Mouse (Mus musculus) forebrain, embryonic 12.5 days (tissue): ENCODE results near the gene Eif4e1b. TPM values are rescaled to one million over a fixed set of nuclear protein-coding genes. Genes with fewer than 3 reads are reported as not detected.

Experiments
- ATAC-seq: fragments of 200-750 bp; cut with Nextera tagmentation; 2 replicates; pipeline ENCODE4 v1.8.0; 2017; ENCODE audit warnings: moderate TSS enrichment; ENCODE audit not compliant: low FRiP score
- H3K27ac ChIP-seq: fragments of 300-500 bp; sonication (generic); 2 replicates; pipeline ENCODE4 v1.5.1; 2016; ENCODE audit warnings: mild to moderate bottlenecking
- H3K27me3 ChIP-seq: fragments of 300-500 bp; sonication (generic); 2 replicates; pipeline ENCODE4 v1.6.1; 2016; ENCODE audit warnings: mild to moderate bottlenecking
- H3K36me3 ChIP-seq: fragments of 300-500 bp; sonication (generic); replicated peaks from 2 replicates; pipeline ENCODE4 v1.6.1; 2016; ENCODE audit warnings: mild to moderate bottlenecking
- H3K4me1 ChIP-seq: fragments of 300-500 bp; sonication (generic); 2 replicates; pipeline ENCODE4 v1.6.1; 2016
- H3K4me2 ChIP-seq: fragments of 300-500 bp; sonication (generic); 2 replicates; pipeline ENCODE4 v1.6.1; 2016; ENCODE audit warnings: mild to moderate bottlenecking, moderate library complexity
- H3K4me3 ChIP-seq: fragments of 300-500 bp; sonication (generic); replicated peaks from 2 replicates; pipeline ENCODE4 v1.5.1; 2016; ENCODE audit warnings: mild to moderate bottlenecking
- H3K9ac ChIP-seq: fragments of 300-500 bp; sonication (generic); 2 replicates; pipeline ENCODE4 v1.6.1; 2016; ENCODE audit warnings: mild to moderate bottlenecking
- H3K9me3 ChIP-seq: fragments of 300-500 bp; sonication (generic); 2 replicates; pipeline ENCODE4 v1.6.1; 2016
- WGBS: fragments of 180-500 bp; shearing (Covaris S2); methylation state at CpG from one replicate; pipeline ENCODE4 v1.1.7; 2016; 5-methylcytosine and 5-hydroxymethylcytosine counted together
- polyA plus RNA-seq: library from polyadenylated mRNA; unstranded; fragments of >200 nt; fragmentation: Nextera tagmentation; extraction: Ambion mirVana; gene quantifications from 2 replicates; pipeline ENCODE4 v1.2.1, GENCODE M21; 2016

Eif4e1b gene
- polyA plus RNA-seq, 1 experiment from 2014 or later = not detected

GRCm38 (mm10) chr13:54794002-54794577, 10.3 kb downstream of the Eif4e1b start:
- H3K36me3 ChIP-seq = no peaks in the 10 kb centered on the region
- no peak for ATAC-seq
- no peak overlapping the region for H3K4me3 ChIP-seq
- no peak overlapping the region for H3K27ac ChIP-seq
- peaks cover 72% of the 10 kb centered on the region for H3K27me3 ChIP-seq
- WGBS = 80% methylated on average over 16 of the region's 16 CpGs
- no peak overlapping the region for H3K4me2 ChIP-seq
- H3K4me1 ChIP-seq = peaks cover 19% of the 10 kb centered on the region
- no peaks in the 10 kb centered on the region for H3K9me3 ChIP-seq
- no peak overlapping the region for H3K9ac ChIP-seq

GRCm38 (mm10) chr13:54794843-54795242, 11.0 kb downstream of the Eif4e1b start:
- peaks cover 69% of the 10 kb centered on the region for H3K27me3 ChIP-seq

GRCm38 (mm10) chr13:54797356-54797755, 13.6 kb downstream of the Eif4e1b start:
- ATAC-seq = no peak
- no peak overlapping the region for H3K4me3 ChIP-seq
- WGBS = 43% methylated on average over 4 of the region's 4 CpGs
- H3K27ac ChIP-seq = no peak overlapping the region
- peaks cover 46% of the 10 kb centered on the region for H3K27me3 ChIP-seq
- peaks cover 4% of the 10 kb centered on the region; the same call in 1 of the 2 replicates for H3K4me1 ChIP-seq
- no peaks in the 10 kb centered on the region for H3K36me3 ChIP-seq
- no peak overlapping the region for H3K4me2 ChIP-seq
- H3K9me3 ChIP-seq = no peaks in the 10 kb centered on the region
- no peak overlapping the region for H3K9ac ChIP-seq

More at GRCm38 (mm10) chr13:54794843-54795242, 11.0 kb downstream of the Eif4e1b start:
- Histone ChIP-seq H3K27ac (no peak overlapping the region), H3K4me1 (peaks cover 14% of the 10 kb centered on the region), H3K4me2 (no peak overlapping the region), H3K9me3 (no peaks in the 10 kb centered on the region), H3K36me3 (no peaks in the 10 kb centered on the region), H3K4me3 (no peak overlapping the region), H3K9ac (no peak overlapping the region)
- ATAC-seq = no peak
- WGBS = 52% methylated on average over 5 of the region's 5 CpGs

GRCm38 (mm10) chr13:54797861-54798643, 14.3 kb downstream of the Eif4e1b start:
- no peak for ATAC-seq
- Histone ChIP-seq H3K4me3 (no peak overlapping the region), H3K36me3 (no peaks in the 10 kb centered on the region), H3K4me1 (no peaks in the 10 kb centered on the region), H3K4me2 (no peak overlapping the region), H3K27ac (no peak overlapping the region), H3K9me3 (0 out of 2 replicates have a peak, but pooled peaks cover 6% of the 10 kb centered on the region), H3K27me3 (peaks cover 40% of the 10 kb centered on the region), H3K9ac (no peak overlapping the region)
- 84% methylated on average over 16 of the region's 16 CpGs for WGBS

GRCm38 (mm10) chr13:54798740-54799139, 14.9 kb downstream of the Eif4e1b start:
- WGBS = 82% methylated on average over 10 of the region's 10 CpGs
- H3K36me3 ChIP-seq = no peaks in the 10 kb centered on the region
- 0 out of 2 replicates have a peak, but pooled peaks cover 7% of the 10 kb centered on the region for H3K9me3 ChIP-seq
- no peak overlapping the region for H3K4me2 ChIP-seq
- no peaks in the 10 kb centered on the region for H3K4me1 ChIP-seq
- ATAC-seq = no peak
- no peak overlapping the region for H3K4me3 ChIP-seq
- no peak overlapping the region for H3K9ac ChIP-seq
- H3K27me3 ChIP-seq = peaks cover 35% of the 10 kb centered on the region
- H3K27ac ChIP-seq = no peak overlapping the region

- Histone ChIP-seq H3K36me3 (no peaks in the 10 kb centered on the region), H3K4me2 (no peak overlapping the region), H3K27ac (no peak overlapping the region), H3K4me3 (no peak overlapping the region), H3K4me1 (no peaks in the 10 kb centered on the region), H3K9ac (no peak overlapping the region), H3K27me3 (peaks cover 35% of the 10 kb centered on the region), H3K9me3 (0 out of 2 replicates have a peak, but pooled peaks cover 7% of the 10 kb centered on the region)
- 20% methylated on average over 9 of the region's 9 CpGs for WGBS
- peak; percentile 52; the same call in 1 of the 2 replicates for ATAC-seq
These were observed 15.9 kb downstream of the Eif4e1b start for GRCm38 (mm10) chr13:54799701-54800100.

- Histone ChIP-seq H3K9me3 (0 out of 2 replicates have a peak, but pooled peaks cover 7% of the 10 kb centered on the region), H3K4me2 (no peak overlapping the region), H3K9ac (no peak overlapping the region), H3K27me3 (peaks cover 36% of the 10 kb centered on the region), H3K4me1 (no peaks in the 10 kb centered on the region), H3K36me3 (no peaks in the 10 kb centered on the region), H3K27ac (no peak overlapping the region), H3K4me3 (no peak overlapping the region)
- WGBS = 76% methylated on average over 4 of the region's 4 CpGs
- no peak for ATAC-seq
These were observed 16.4 kb downstream of the Eif4e1b start for GRCm38 (mm10) chr13:54800206-54800605.

GRCm38 (mm10) chr13:54803010-54803409, 19.2 kb downstream of the Eif4e1b start:
- Histone ChIP-seq H3K4me3 (no peak overlapping the region), H3K9ac (no peak overlapping the region), H3K4me2 (no peak overlapping the region), H3K9me3 (0 out of 2 replicates have a peak, but pooled peaks cover 7% of the 10 kb centered on the region), H3K36me3 (no peaks in the 10 kb centered on the region), H3K27me3 (peaks cover 39% of the 10 kb centered on the region), H3K27ac (no peak overlapping the region), H3K4me1 (peaks cover 10% of the 10 kb centered on the region)
- ATAC-seq = no peak
- WGBS = 85% methylated on average over 6 of the region's 6 CpGs

- peaks cover 10% of the 10 kb centered on the region for H3K4me1 ChIP-seq
- no peak overlapping the region for H3K9ac ChIP-seq
- H3K4me2 ChIP-seq = no peak overlapping the region
- 0 out of 2 replicates have a peak, but pooled peaks cover 7% of the 10 kb centered on the region for H3K9me3 ChIP-seq
- no peak overlapping the region for H3K4me3 ChIP-seq
- H3K27ac ChIP-seq = no peak overlapping the region
- ATAC-seq = peak; percentile 41; the same call in 1 of the 2 replicates
- no peaks in the 10 kb centered on the region for H3K36me3 ChIP-seq
- 38% methylated on average over 21 of the region's 21 CpGs for WGBS
- H3K27me3 ChIP-seq = peaks cover 30% of the 10 kb centered on the region
These were observed 21.5 kb downstream of the Eif4e1b start for GRCm38 (mm10) chr13:54805134-54805838.

GRCm38 (mm10) chr13:54806434-54806976, 22.7 kb downstream of the Eif4e1b start:
- peak; percentile 46; the same call in 1 of the 2 replicates for ATAC-seq
- Histone ChIP-seq H3K4me1 (peaks cover 10% of the 10 kb centered on the region), H3K4me3 (no peak overlapping the region), H3K9me3 (0 out of 2 replicates have a peak, but pooled peaks cover 7% of the 10 kb centered on the region), H3K36me3 (no peaks in the 10 kb centered on the region), H3K27me3 (peaks cover 30% of the 10 kb centered on the region), H3K27ac (no peak overlapping the region), H3K9ac (no peak overlapping the region), H3K4me2 (no peak overlapping the region)
- 13% methylated on average over 13 of the region's 13 CpGs for WGBS

- H3K27ac ChIP-seq = no peak overlapping the region
- peaks cover 30% of the 10 kb centered on the region for H3K27me3 ChIP-seq
- 83% methylated on average over 12 of the region's 12 CpGs for WGBS
- no peak overlapping the region for H3K9ac ChIP-seq
- H3K36me3 ChIP-seq = no peaks in the 10 kb centered on the region
- H3K4me2 ChIP-seq = no peak overlapping the region
- H3K4me1 ChIP-seq = peaks cover 10% of the 10 kb centered on the region
- H3K4me3 ChIP-seq = no peak overlapping the region
- 0 out of 2 replicates have a peak, but pooled peaks cover 1% of the 10 kb centered on the region for H3K9me3 ChIP-seq
- ATAC-seq = no peak
These were observed 24.3 kb downstream of the Eif4e1b start for GRCm38 (mm10) chr13:54808067-54808466.

- ATAC-seq = no peak
- 76% methylated on average over 7 of the region's 7 CpGs for WGBS
- Histone ChIP-seq H3K9ac (no peak overlapping the region), H3K9me3 (no peaks in the 10 kb centered on the region), H3K4me1 (peaks cover 3% of the 10 kb centered on the region), H3K4me2 (no peak overlapping the region), H3K36me3 (no peaks in the 10 kb centered on the region), H3K27ac (no peak overlapping the region), H3K4me3 (no peak overlapping the region), H3K27me3 (peaks cover 9% of the 10 kb centered on the region; the same call in 1 of the 2 replicates)
These were observed 27.7 kb downstream of the Eif4e1b start for GRCm38 (mm10) chr13:54811476-54811875.
